Mouse (Mus musculus): ENCODE results near the gene Olfr520. TPM values are rescaled to one million over a fixed set of nuclear protein-coding genes. Genes with fewer than 3 reads are reported as not detected.
"Not testable (repeated sequence)": the region's sequence is repeated elsewhere in the genome, so short reads cannot be mapped to it uniquely, and the experiment has no call there.

Gene Olfr520
- total RNA-seq (2022): not detected

GRCm38 (mm10) chr7:99729973-99730372 is at the start of gene Olfr520:
Olfr520 (plus strand) TSS chr7:99730273.
- no peak for DNase-seq

GRCm38 (mm10) chr7:99680771-99681170 is 49.3 kb upstream of the Olfr520 start:
- no peak for DNase-seq

DNA sequence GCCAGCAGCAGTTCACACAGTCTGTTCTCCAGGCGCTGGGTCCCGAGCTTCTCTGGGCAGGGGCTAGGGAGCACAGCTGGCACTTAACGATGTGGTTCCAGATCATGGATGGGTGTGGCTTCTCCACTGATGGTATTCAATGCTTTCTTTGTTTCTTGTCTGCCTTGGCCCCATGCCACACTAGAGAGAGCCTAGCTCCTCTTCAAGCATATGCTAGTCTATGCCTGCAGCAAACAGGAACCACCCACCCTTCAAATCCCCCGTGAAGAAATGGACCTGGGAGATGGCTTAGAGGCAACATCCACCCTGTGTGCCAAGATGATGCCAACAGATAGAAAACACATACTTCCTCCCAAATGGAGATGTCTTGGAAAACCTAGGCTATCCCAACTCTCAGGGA is 46.0 kb upstream of the Olfr520 start:
- no peak for DNase-seq

- no peak for DNase-seq
Measured at GRCm38 (mm10) chr7:99690819-99691218, 39.3 kb upstream of the Olfr520 start.

DNA sequence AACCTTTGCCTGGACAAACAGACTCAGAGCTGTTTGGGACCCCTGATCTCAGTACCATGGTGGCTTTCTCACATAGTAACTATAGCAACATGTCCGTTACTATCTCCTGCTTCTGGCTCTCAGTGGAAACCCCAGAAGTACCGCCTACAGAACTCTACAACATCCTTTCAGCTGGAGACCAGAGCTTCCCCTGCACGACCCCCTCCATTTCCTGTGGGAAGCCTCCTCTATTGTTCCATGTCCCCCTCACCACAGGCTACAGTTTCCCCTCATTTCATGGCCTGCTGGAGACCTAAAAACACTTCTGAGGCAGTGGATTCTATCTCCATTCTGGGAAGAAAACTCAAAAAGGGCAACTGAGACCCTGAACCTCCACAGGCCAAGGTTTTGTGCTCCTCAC is 37.7 kb upstream of the Olfr520 start:
- no peak for DNase-seq

- DNase-seq: no peak
Measured at GRCm38 (mm10) chr7:99693387-99693786, 36.7 kb upstream of the Olfr520 start.

DNA sequence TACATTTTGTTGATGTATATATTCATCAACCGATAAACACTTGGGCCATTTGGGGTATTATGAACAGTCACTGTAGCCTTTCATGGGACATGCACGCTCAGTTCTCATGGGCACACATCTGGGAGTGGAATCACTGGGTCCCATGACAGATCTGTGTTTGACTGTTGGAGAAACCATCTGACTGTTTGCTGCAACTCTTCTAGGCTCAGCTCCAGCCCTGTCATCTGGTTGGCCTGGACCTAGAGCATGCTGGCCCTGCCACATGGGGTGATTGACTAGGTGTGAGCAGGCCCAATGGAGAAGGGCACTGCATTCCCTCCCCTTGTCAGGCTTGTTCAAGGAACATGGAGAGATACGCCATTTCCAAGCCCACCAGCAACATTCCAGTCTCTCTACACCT is 36.1 kb upstream of the Olfr520 start:
- no peak for DNase-seq

- DNase-seq: not testable (repeated sequence)
Measured at GRCm38 (mm10) chr7:99694424-99694823, 35.6 kb upstream of the Olfr520 start.

DNA sequence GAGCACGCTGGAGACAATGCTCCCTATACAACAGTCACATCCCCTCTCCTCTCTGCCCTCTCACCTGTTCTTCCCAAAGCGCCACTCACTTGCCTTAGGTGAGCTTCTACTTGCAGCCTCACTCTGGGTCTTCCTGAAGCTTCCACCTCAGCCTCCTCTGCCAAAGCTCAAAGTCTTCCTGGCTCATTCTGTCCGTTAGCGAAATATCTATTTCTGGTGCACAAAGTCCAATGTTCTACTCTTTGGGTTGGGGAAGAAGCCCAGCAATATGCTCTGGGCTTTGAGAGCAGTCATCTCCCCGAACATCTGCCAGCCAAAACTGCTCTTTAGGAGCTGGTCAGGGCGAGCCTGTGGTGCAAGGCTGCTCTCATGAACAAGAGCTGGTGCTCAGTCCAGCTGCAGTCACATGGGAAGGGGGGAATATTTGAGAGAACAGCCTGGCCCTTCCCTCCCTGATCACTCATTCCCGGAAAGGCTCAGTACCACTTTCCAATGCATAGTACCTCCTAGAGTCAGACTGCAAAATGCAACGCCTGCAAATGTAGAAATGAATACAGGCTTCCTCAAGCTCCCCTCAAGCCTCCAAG is 34.5 kb upstream of the Olfr520 start:
- no peak for DNase-seq

GRCm38 (mm10) chr7:99698576-99698975 is 31.5 kb upstream of the Olfr520 start:
- no peak for DNase-seq

- no peak for DNase-seq
Measured at GRCm38 (mm10) chr7:99699106-99699505, 31.0 kb upstream of the Olfr520 start.

DNA sequence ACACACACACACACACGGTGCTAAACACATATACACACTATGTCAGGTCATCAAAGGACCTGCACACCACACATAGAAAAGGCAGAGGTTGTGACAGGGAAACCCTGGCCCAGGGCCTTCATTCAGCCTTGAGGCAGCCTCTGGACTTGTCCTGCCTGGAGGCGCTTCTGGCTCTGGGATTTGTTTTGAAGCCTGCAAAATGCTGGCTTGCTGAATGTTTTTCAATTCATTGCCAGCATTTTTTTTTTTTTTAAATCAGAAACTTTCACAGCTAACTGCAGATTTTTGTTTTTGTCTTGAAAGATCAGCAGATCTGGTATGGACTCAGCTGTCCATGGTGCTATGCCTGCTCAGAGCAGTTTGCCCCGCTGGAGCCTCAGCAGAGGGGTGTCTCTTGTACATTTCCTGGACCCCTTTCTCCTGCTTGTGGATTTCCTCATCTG is 30.3 kb upstream of the Olfr520 start:
- DNase-seq: no peak

GRCm38 (mm10) chr7:99700641-99701040 is 29.4 kb upstream of the Olfr520 start:
- DNase-seq: no peak

DNA sequence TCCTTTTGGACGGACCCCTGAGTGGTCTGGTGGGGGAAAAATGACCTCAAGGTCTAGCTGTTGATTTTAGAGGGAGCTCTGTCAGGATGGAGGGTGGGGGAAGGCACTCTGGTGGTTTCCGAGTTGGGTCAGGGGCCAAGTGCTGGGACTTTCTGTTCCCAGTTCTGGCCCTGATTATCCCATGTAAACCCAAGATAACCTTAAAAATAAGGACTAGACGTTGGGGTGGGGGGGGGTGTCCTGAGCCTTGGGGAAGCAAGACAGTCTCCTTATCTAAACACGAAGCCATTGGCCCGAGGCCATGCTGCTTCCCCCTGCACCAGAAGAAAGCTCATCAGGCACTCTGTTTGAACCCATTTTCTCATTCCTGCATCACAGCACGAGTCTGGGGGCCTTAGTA is 27.9 kb upstream of the Olfr520 start:
- DNase-seq: no peak

GRCm38 (mm10) chr7:99704736-99705519 is 25.1 kb upstream of the Olfr520 start:
- DNase-seq: no peak

- no peak for DNase-seq
Measured at GRCm38 (mm10) chr7:99706341-99707037, 23.6 kb upstream of the Olfr520 start.

DNA sequence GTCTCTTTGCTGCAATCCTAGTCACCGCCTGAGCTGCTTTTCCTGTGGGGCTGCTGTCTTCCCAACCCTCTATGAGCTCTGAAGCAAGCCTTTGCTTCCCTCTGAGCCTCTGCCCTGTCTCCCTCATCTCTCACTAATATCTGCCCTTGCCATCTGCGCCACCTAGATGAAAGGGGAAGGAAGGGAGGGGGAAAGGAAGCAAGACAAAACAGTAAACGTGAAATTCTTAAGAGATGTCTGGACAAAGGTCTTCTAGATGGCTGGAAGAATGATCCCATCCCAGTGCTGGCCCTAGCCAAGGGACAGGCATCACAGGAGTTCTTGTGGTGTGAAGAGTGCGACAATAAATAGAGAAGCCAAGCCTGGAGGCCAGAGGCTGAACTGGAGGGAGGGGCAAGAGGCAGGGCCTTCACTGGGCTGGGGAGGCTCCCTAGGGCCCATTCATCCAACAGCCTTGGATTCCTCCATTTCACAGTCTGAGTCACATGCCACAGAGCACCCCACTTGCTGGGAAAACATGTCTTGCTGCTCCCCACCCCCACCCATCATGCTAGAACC is 23.0 kb upstream of the Olfr520 start:
- peak; percentile 84 for DNase-seq

DNA sequence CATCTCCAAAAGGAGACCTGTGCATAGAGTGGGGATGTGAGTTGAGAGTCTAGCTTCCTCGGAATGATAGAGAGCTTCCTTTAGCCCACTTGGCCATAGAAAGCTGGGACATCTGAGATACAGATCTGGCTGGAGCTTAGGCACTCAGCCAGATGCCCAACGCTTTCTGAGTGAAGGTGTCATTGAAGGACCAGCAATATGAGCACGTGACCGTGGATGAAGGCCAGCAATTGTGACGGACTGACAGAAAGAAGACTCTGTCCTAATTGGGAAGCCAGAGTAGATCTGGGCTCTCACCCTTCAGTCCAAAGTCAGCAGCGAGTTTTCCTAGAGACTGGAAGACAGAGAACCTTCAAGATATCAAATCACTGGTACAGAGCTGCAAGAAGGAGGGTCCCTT is 22.4 kb upstream of the Olfr520 start:
- DNase-seq: peak; percentile 75

- peak; percentile 84 for DNase-seq
Measured at GRCm38 (mm10) chr7:99708301-99708721, 21.8 kb upstream of the Olfr520 start.

GRCm38 (mm10) chr7:99708750-99709149 is 21.3 kb upstream of the Olfr520 start:
- DNase-seq: no peak

- DNase-seq: no peak
Measured at GRCm38 (mm10) chr7:99709992-99710391, 20.1 kb upstream of the Olfr520 start.

GRCm38 (mm10) chr7:99710476-99710875 is 19.6 kb upstream of the Olfr520 start:
- no peak for DNase-seq

DNA sequence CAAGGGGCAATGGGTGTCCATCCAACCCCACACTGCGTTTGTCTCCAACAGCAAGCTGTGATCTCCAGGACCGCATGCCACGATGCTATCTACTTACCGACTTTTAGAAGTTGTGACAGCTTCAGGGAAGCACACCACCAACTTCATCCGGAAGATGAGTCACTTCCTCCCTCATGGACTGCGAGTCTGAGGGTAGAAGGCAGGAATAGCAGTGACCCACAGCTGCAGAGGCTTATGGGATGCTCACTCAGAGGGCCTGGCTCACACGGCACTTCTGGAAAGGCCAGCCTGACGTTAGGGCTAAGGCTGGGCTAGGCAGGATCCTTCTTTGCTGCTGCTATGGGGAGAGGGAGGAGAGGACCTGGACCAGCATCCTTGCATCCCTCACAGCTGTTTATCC is 18.9 kb upstream of the Olfr520 start, which contains the start of gene Slco2b1:
Slco2b1 (minus strand) TSS at position 175 of the 400 bp plus-strand sequence.
- DNase-seq: no peak

All from adrenal gland, adult 8-10 months (tissue).